Comparison of ENCODE assay signal across 7 mouse cellular contexts in the genomic region with DNA sequence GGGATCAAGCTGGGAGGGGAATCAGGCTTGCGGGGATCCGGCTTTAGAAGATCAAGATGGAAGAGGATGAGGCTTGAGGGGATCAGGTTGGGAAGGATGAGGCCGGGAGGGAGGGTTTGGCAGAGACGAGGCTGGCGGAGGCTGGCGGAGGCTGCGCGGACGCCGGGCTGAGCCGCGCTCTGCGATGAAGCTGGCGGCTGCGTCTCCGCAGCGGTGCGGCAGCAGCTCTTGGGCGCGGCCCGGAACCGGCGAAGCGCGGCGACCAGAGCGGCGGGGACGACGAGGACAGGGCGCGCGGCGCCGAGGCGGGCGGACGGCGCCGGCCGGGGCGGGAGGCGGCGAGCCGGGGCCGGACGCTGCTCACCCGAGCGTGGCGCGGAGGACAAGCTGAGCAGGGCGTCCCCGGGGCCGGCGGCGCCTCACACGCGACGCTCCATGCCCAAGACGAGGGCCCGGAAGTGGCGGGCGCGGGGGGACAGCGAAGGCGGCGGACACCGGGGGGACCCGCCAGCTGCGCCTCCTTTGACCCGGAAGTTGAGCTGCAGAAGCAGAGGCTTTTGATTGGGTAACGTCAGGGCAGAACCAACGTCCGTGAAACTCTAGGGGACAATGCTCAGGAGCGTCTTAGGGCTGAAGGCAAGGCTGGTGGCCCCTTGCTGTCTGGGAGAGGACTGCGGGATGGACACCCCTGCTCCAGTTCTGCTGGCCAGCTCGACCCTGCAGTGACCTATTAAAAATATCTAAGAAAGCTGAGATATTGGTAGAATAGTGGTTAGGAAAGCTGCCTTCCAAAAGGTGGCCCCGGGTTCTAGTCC. TPM values are rescaled to one million over a fixed set of nuclear protein-coding genes. Genes with fewer than 3 reads are reported as not detected.
A peak's percentile ranks its signal among the peaks of the same experiment; 100 is the strongest.
DNase-seq lines count a peak whose midpoint lies in the region; ATAC-seq lines count a peak whose summit lies in the region.

A gene (minus strand): TSS at position 529 of the 815 bp plus-strand sequence.

- no peaks in the 10 kb centered on the region for H3K36me3 ChIP-seq in intestine, embryonic 15.5 days
- peaks cover 16% of the 10 kb centered on the region for H3K36me3 ChIP-seq in midbrain, embryonic 10.5 days

- peak within 1 kb of the TSS; percentile 88 for H3K4me3 ChIP-seq in intestine, embryonic 15.5 days (replicated peaks)
- H3K4me3 ChIP-seq in midbrain, embryonic 10.5 days: peak within 1 kb of the TSS; percentile 96

- peaks cover 19% of the 10 kb centered on the region for H3K4me1 ChIP-seq in intestine, embryonic 15.5 days (replicated peaks)
- peaks cover 34% of the 10 kb centered on the region for H3K4me1 ChIP-seq in midbrain, embryonic 10.5 days

- no peaks in the 10 kb centered on the region for H3K27me3 ChIP-seq in intestine, embryonic 15.5 days (replicated peaks)
- no peaks in the 10 kb centered on the region for H3K27me3 ChIP-seq in midbrain, embryonic 10.5 days (ENCODE audit: low read depth, poor library complexity, severe bottlenecking)

- WGBS in intestine, embryonic 15.5 days: under 1% methylated on average over 77 of the region's 78 CpGs
- WGBS in midbrain, embryonic 10.5 days: under 1% methylated on average over 69 of the region's 78 CpGs

- peak; percentile 94 for DNase-seq in adrenal gland, adult 2 months
- peak; percentile 88 for DNase-seq in embryo, embryonic 11.5 days (ENCODE audit: low read depth, low spot score)
- DNase-seq in gastrocnemius, postnatal 36 days: peak; percentile 80 to 85
- peak; percentile 90 to 97 for DNase-seq in left cerebral cortex, postnatal 25 days (ENCODE audit: low spot score in 2 of 2)
- peak; percentile 93 for DNase-seq in midbrain, embryonic 10.5 days (ENCODE audit: low spot score)
- DNase-seq in right cerebral cortex, postnatal 4 days: peak; percentile 83

- intact Hi-C loops in gastrocnemius, postnatal 36 days (cut with DNase I): loop anchor here (5.0 kb wide), 1 partner anchor 34 kb away; no protein-coding TSS in a partner anchor
- intact Hi-C loops in left cerebral cortex, postnatal 25 days (cut with DNase I): loop anchor here (1.0 to 2.0 kb wide), 2 partner anchors 32 to 38 kb away; a partner anchor contains a TSS

- peak; percentile 99 for ATAC-seq in intestine, embryonic 15.5 days

- peak within 1 kb of the TSS; percentile 79 for H3K4me2 ChIP-seq in intestine, embryonic 15.5 days (replicated peaks)

- peak within 1 kb of the TSS; percentile 83 for H3K9ac ChIP-seq in intestine, embryonic 15.5 days

- H3K27ac ChIP-seq in intestine, embryonic 15.5 days: peak within 1 kb of the TSS; percentile 89
- H3K27ac ChIP-seq in midbrain, embryonic 10.5 days (replicated peaks): peak within 1 kb of the TSS; percentile 95

- H3K9me3 ChIP-seq in intestine, embryonic 15.5 days: no peaks in the 10 kb centered on the region
- no peaks in the 10 kb centered on the region for H3K9me3 ChIP-seq in midbrain, embryonic 10.5 days (replicated peaks)

RNA-seq across cellular contexts. Expression of the gene that starts here (rescaled TPM):
- total RNA-seq in adrenal gland, adult 2 months (2021): 10 to 100 TPM; 37.5 to 39.7 TPM
- polyA plus RNA-seq in adrenal gland, adult 2 months (2012; rRNA removed): 53.2 and 65.3 TPM in 2 replicates
- 10 to 100 TPM; 31.6 to 32.2 TPM for total RNA-seq in gastrocnemius, postnatal 36 days (2021)
- polyA plus RNA-seq in intestine, embryonic 15.5 days (2015; fragmentation: Nextera tagmentation; extraction: Ambion mirVana): 32.8 and 35.0 TPM in 2 replicates
- total RNA-seq in left cerebral cortex, postnatal 25 days (2021): 10 to 100 TPM; 68.3 to 71.4 TPM
- 45.6 and 46.9 TPM in 2 replicates for polyA plus RNA-seq in midbrain, embryonic 10.5 days (2016; fragmentation: Nextera tagmentation; extraction: Ambion mirVana)

Comparison
In these comparisons a context has a peak if more than half of its experiments do, and no peak if none do; other contexts are left out.
1. Peak in every context shown above with its lines: DNase-seq, ATAC-seq, H3K4me3 ChIP-seq and H3K27ac ChIP-seq.